Mouse (Mus musculus): ENCODE data around the gene Farp1. TPM values are rescaled to one million over a fixed set of nuclear protein-coding genes. Genes with fewer than 3 reads are reported as not detected.
A peak's percentile ranks its signal among the peaks of the same experiment; 100 is the strongest.

Farp1 gene
- total and polyA plus RNA-seq, 2 experiments: 4.2 to 8.6 TPM

GRCm38 (mm10) chr14:121172065-121173036 is 137.4 kb downstream of the Farp1 start:
- Histone ChIP-seq H3K27me3 (ENCODE audit: control insufficient read depth, insufficient read depth, low read length) (no peaks in the 10 kb centered on the region), H3K4me3 (ENCODE audit: insufficient read depth, low read depth, low read length) (no peak overlapping the region), H3K9ac (ENCODE audit: low read depth, low read length) (no peak overlapping the region), H3K4me1 (ENCODE audit: control insufficient read depth, insufficient read depth, low read length) (peaks cover 5% of the 10 kb centered on the region), H3K27ac (replicated peaks; ENCODE audit: insufficient read depth, low read depth, low read length) (no peak overlapping the region), H3K79me2 (ENCODE audit: control insufficient read depth, insufficient read depth, low read length) (no peaks in the 10 kb centered on the region; the same call in 1 of the 2 replicates), H3K36me3 (ENCODE audit: control insufficient read depth, insufficient read depth, low read length) (no peaks in the 10 kb centered on the region)
- WGBS: 83% methylated on average over 19 of the region's 19 CpGs
- TF ChIP-seq CTCF (IDR thresholded peaks at IDR 0.05; ENCODE audit: low read depth, low read length) (no peak), POLR2A (IDR thresholded peaks at IDR 0.05; ENCODE audit: extremely low read depth, insufficient read depth, low read length) (no peak)
- no peak for DNase-seq (ENCODE audit: extremely low read depth, low read depth, low spot score)

DNA sequence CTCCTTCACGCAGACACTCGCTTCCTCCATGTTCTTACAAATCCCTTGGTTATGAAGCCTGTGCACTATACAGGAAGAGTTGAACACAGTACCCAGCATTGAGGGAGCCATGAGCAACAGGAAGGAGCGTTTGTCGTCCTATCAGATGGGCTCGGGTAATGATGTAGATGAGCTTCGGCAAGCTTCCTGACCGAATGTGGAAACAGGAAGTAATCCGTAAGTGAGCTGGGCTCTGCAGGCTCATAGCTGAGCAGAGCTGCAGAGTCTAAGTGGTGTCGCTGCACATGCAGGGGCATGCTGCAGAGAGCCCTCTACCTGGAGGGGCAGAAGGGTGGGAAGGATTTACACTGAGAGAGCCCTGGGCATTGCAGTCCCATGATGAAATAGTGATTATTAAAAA is 140.4 kb downstream of the Farp1 start:
- Histone ChIP-seq H3K4me3 (ENCODE audit: insufficient read depth, low read depth, low read length) (no peak overlapping the region), H3K27me3 (ENCODE audit: control insufficient read depth, insufficient read depth, low read length) (no peaks in the 10 kb centered on the region), H3K9ac (ENCODE audit: low read depth, low read length) (no peak overlapping the region), H3K27ac (replicated peaks; ENCODE audit: insufficient read depth, low read depth, low read length) (no peak overlapping the region), H3K36me3 (ENCODE audit: control insufficient read depth, insufficient read depth, low read length) (no peaks in the 10 kb centered on the region), H3K79me2 (ENCODE audit: control insufficient read depth, insufficient read depth, low read length) (no peaks in the 10 kb centered on the region; the same call in 1 of the 2 replicates), H3K4me1 (ENCODE audit: control insufficient read depth, insufficient read depth, low read length) (peaks cover 5% of the 10 kb centered on the region)
- no peak for DNase-seq (ENCODE audit: extremely low read depth, low read depth, low spot score)
- 61% methylated on average over 9 of the region's 9 CpGs for WGBS
- TF ChIP-seq POLR2A (IDR thresholded peaks at IDR 0.05; ENCODE audit: extremely low read depth, insufficient read depth, low read length): no peak
- TF ChIP-seq CTCF (IDR thresholded peaks at IDR 0.05; ENCODE audit: low read depth, low read length): no peak

GRCm38 (mm10) chr14:121175861-121176260 is 140.9 kb downstream of the Farp1 start:
- Histone ChIP-seq H3K27me3 (ENCODE audit: control insufficient read depth, insufficient read depth, low read length) (no peaks in the 10 kb centered on the region), H3K79me2 (ENCODE audit: control insufficient read depth, insufficient read depth, low read length) (no peaks in the 10 kb centered on the region; the same call in 1 of the 2 replicates), H3K4me1 (ENCODE audit: control insufficient read depth, insufficient read depth, low read length) (peaks cover 5% of the 10 kb centered on the region), H3K27ac (replicated peaks; ENCODE audit: insufficient read depth, low read depth, low read length) (no peak overlapping the region), H3K36me3 (ENCODE audit: control insufficient read depth, insufficient read depth, low read length) (no peaks in the 10 kb centered on the region), H3K4me3 (ENCODE audit: insufficient read depth, low read depth, low read length) (no peak overlapping the region), H3K9ac (ENCODE audit: low read depth, low read length) (no peak overlapping the region)
- 31% methylated on average over 4 of the region's 4 CpGs for WGBS
- peak; percentile 72 for DNase-seq (ENCODE audit: extremely low read depth, low read depth, low spot score)
- TF ChIP-seq POLR2A (IDR thresholded peaks at IDR 0.05; ENCODE audit: extremely low read depth, insufficient read depth, low read length) (no peak), CTCF (IDR thresholded peaks at IDR 0.05; ENCODE audit: low read depth, low read length) (no peak)

- no peaks in the 10 kb centered on the region; the same call in 1 of the 2 replicates for H3K79me2 ChIP-seq (ENCODE audit: control insufficient read depth, insufficient read depth, low read length)
- peaks cover 8% of the 10 kb centered on the region for H3K4me1 ChIP-seq (ENCODE audit: control insufficient read depth, insufficient read depth, low read length)
- H3K4me3 ChIP-seq (ENCODE audit: insufficient read depth, low read depth, low read length): no peak overlapping the region
- no peak overlapping the region for H3K27ac ChIP-seq (replicated peaks; ENCODE audit: insufficient read depth, low read depth, low read length)
- TF ChIP-seq POLR2A (IDR thresholded peaks at IDR 0.05; ENCODE audit: extremely low read depth, insufficient read depth, low read length) (no peak), CTCF (IDR thresholded peaks at IDR 0.05; ENCODE audit: low read depth, low read length) (no peak)
- no peaks in the 10 kb centered on the region for H3K36me3 ChIP-seq (ENCODE audit: control insufficient read depth, insufficient read depth, low read length)
- H3K27me3 ChIP-seq (ENCODE audit: control insufficient read depth, insufficient read depth, low read length): no peaks in the 10 kb centered on the region
- no peak overlapping the region for H3K9ac ChIP-seq (ENCODE audit: low read depth, low read length)
- WGBS: 91% methylated on average over 6 of the region's 6 CpGs
- DNase-seq (ENCODE audit: extremely low read depth, low read depth, low spot score): no peak
These were observed 142.9 kb downstream of the Farp1 start for GRCm38 (mm10) chr14:121177907-121178306.

GRCm38 (mm10) chr14:121180611-121181010 is 145.6 kb downstream of the Farp1 start:
- no peak overlapping the region for H3K4me3 ChIP-seq (ENCODE audit: insufficient read depth, low read depth, low read length)
- peaks cover 4% of the 10 kb centered on the region; the same call in 1 of the 2 replicates for H3K4me1 ChIP-seq (ENCODE audit: control insufficient read depth, insufficient read depth, low read length)
- H3K9ac ChIP-seq (ENCODE audit: low read depth, low read length): no peak overlapping the region
- no peak overlapping the region for H3K27ac ChIP-seq (replicated peaks; ENCODE audit: insufficient read depth, low read depth, low read length)
- DNase-seq (ENCODE audit: extremely low read depth, low read depth, low spot score): peak; percentile 45
- H3K79me2 ChIP-seq (ENCODE audit: control insufficient read depth, insufficient read depth, low read length): no peaks in the 10 kb centered on the region
- WGBS: 50% methylated on average over 9 of the region's 9 CpGs
- no peaks in the 10 kb centered on the region for H3K27me3 ChIP-seq (ENCODE audit: control insufficient read depth, insufficient read depth, low read length)
- H3K36me3 ChIP-seq (ENCODE audit: control insufficient read depth, insufficient read depth, low read length): no peaks in the 10 kb centered on the region
- no peak for TF ChIP-seq POLR2A (IDR thresholded peaks at IDR 0.05; ENCODE audit: extremely low read depth, insufficient read depth, low read length)
- no peak for TF ChIP-seq CTCF (IDR thresholded peaks at IDR 0.05; ENCODE audit: low read depth, low read length)
